Mouse (Mus musculus) gastrocnemius, adult 18-20 months (tissue): ENCODE measurements around the gene Arid1a. TPM values are rescaled to one million over a fixed set of nuclear protein-coding genes. Genes with fewer than 3 reads are reported as not detected.
"Not testable (repeated sequence)": the region's sequence is repeated elsewhere in the genome, so short reads cannot be mapped to it uniquely, and the experiment has no call there.

Source experiments
- DNase-seq: peaks from one replicate; pipeline ENCODE4 v3.0.0; 2021; ENCODE audit warnings: low spot score
- microRNA-seq: library from miRNA; unstranded; fragments of <30 nt; microRNA quantifications from one replicate; pipeline ENCODE4 v1.2.0, GENCODE M21; 2021
- total RNA-seq, 2 experiments: library from RNA; stranded (reverse); gene quantifications; 2 replicates each; pipeline ENCODE4 v1.2.3; 2021

Gene Arid1a
- total RNA-seq, 2 experiments from 2014 or later = 22.4 to 26.6 TPM

GRCm38 (mm10) chr4:133654070-133654469 lies 102.5 kb downstream of the Arid1a start:
- not testable (repeated sequence) for DNase-seq

GRCm38 (mm10) chr4:133652746-133653145 lies 103.8 kb downstream of the Arid1a start:
- no peak for DNase-seq

- no peak for DNase-seq
Observed at GRCm38 (mm10) chr4:133651986-133652385, 104.6 kb downstream of the Arid1a start.

GRCm38 (mm10) chr4:133651445-133651844 lies 105.1 kb downstream of the Arid1a start:
- DNase-seq = no peak

- peak; percentile 82 for DNase-seq
Observed at GRCm38 (mm10) chr4:133649989-133650699, 106.4 kb downstream of the Arid1a start, which contains the start of gene Zdhhc18. Gene Zdhhc18 (minus strand): TSS chr4:133650154.

GRCm38 (mm10) chr4:133649464-133649863 lies 107.1 kb downstream of the Arid1a start:
- not testable (repeated sequence) for DNase-seq

- no peak for DNase-seq
Observed at GRCm38 (mm10) chr4:133645680-133646079, 110.9 kb downstream of the Arid1a start.

GRCm38 (mm10) chr4:133645195-133645594 lies 111.4 kb downstream of the Arid1a start:
- no peak for DNase-seq

- no peak for DNase-seq
Observed at GRCm38 (mm10) chr4:133634043-133634410, 122.5 kb downstream of the Arid1a start.

GRCm38 (mm10) chr4:133633332-133634042 lies 123.1 kb downstream of the Arid1a start:
- DNase-seq = peak; percentile 90

- DNase-seq = no peak
Observed at GRCm38 (mm10) chr4:133632483-133633327, 123.9 kb downstream of the Arid1a start.

GRCm38 (mm10) chr4:133631769-133632411 lies 124.7 kb downstream of the Arid1a start:
- DNase-seq = no peak

GRCm38 (mm10) chr4:133631071-133631768 lies 125.3 kb downstream of the Arid1a start:
- DNase-seq = no peak

GRCm38 (mm10) chr4:133630326-133630920 lies 126.1 kb downstream of the Arid1a start:
- DNase-seq = no peak

- no peak for DNase-seq
Observed at GRCm38 (mm10) chr4:133629191-133629590, 127.4 kb downstream of the Arid1a start.

Small RNAs within 50 kb of the gene (microRNA-seq; reads per million reads assigned to microRNA genes)
- gene Mir7227 = not detected

Other genes starting within 250 kb of the Arid1a start
- gene Kdf1, start 237.8 kb downstream of the Arid1a start, total RNA-seq = not detected
- 10 to 100 TPM; 54.7 to 54.8 TPM for gene Nudc, start 210.8 kb downstream of the Arid1a start, total RNA-seq
- not detected for gene Nr0b2, start 203.4 kb downstream of the Arid1a start, total RNA-seq
- 1 to 10 TPM; 2.8 to 4.0 TPM for gene Gpatch3, start 182.0 kb downstream of the Arid1a start, total RNA-seq
- 1 to 10 TPM; 5.8 to 5.9 TPM for gene Gpn2, start 172.4 kb downstream of the Arid1a start, total RNA-seq
- 1 to 10 TPM in 1 of 2 experiments, under 1 TPM in 1; 0.91 to 1.7 TPM for gene Sfn, start 154.6 kb downstream of the Arid1a start, total RNA-seq
- 10 to 100 TPM; 24.1 to 35.7 TPM for gene Zdhhc18, start 106.6 kb downstream of the Arid1a start, total RNA-seq
- gene Pigv, start 84.1 kb downstream of the Arid1a start, total RNA-seq = 10 to 100 TPM in 1 of 2 experiments, 1 to 10 TPM in 1; 9.7 to 12.2 TPM
- 1 to 10 TPM; 4.8 to 5.0 TPM for gene Rps6ka1, start 131.0 kb upstream of the Arid1a start, total RNA-seq
- gene Hmgn2, start 211.9 kb upstream of the Arid1a start, total RNA-seq = 10 to 100 TPM; 36.3 to 50.4 TPM
- gene Dhdds, start 244.1 kb upstream of the Arid1a start, total RNA-seq = 1 to 10 TPM; 8.6 to 9.7 TPM